Mouse (Mus musculus) ZHBTc4 (cell line): ENCODE data around the gene Clec4n.
"Not testable (repeated sequence)": the region's sequence is repeated elsewhere in the genome, so short reads cannot be mapped to it uniquely, and the experiment has no call there.

Experiments
- DNase-seq: peaks from one replicate; pipeline ENCODE4 v3.0.0-alpha.2; 2011; ENCODE audit warnings: low read depth, low spot score

Gene Clec4n

GRCm38 (mm10) chr6:123292751-123293400, 63.2 kb downstream of the Clec4n start:
- no peak for DNase-seq

GRCm38 (mm10) chr6:123293509-123293908, 63.9 kb downstream of the Clec4n start:
- not testable (repeated sequence) for DNase-seq
